Mouse (Mus musculus) midbrain, embryonic 10.5 days (tissue): ENCODE data around the gene Rbfox2. TPM values are rescaled to one million over a fixed set of nuclear protein-coding genes. Genes with fewer than 3 reads are reported as not detected.

Experiments used
- DNase-seq: peaks from one replicate; pipeline ENCODE4 v3.0.0-alpha.2; 2017; ENCODE audit warnings: low spot score
- H3K27ac ChIP-seq: fragments of 300-500 bp; sonication (generic); replicated peaks from 2 replicates; pipeline ENCODE4 v1.5.1; 2016; ENCODE audit warnings: mild to moderate bottlenecking
- H3K27me3 ChIP-seq: fragments of 300-500 bp; sonication (generic); 2 replicates; pipeline ENCODE4 v1.6.1; 2016; ENCODE audit warnings: low read depth, mild to moderate bottlenecking; ENCODE audit not compliant: poor library complexity, severe bottlenecking
- H3K36me3 ChIP-seq: fragments of 300-500 bp; sonication (generic); 2 replicates; pipeline ENCODE4 v1.6.1; 2016; ENCODE audit warnings: mild to moderate bottlenecking, moderate library complexity
- H3K4me1 ChIP-seq: fragments of 300-500 bp; sonication (generic); 2 replicates; pipeline ENCODE4 v1.6.1; 2016
- H3K4me3 ChIP-seq: fragments of 300-500 bp; sonication (generic); 2 replicates; pipeline ENCODE4 v1.5.1; 2016; ENCODE audit warnings: mild to moderate bottlenecking, moderate library complexity
- H3K9me3 ChIP-seq: fragments of 300-500 bp; sonication (generic); replicated peaks from 2 replicates; pipeline ENCODE4 v1.6.1; 2016; ENCODE audit warnings: mild to moderate bottlenecking
- WGBS: fragments of 180-500 bp; shearing (Covaris S2); methylation state at CpG from one replicate; pipeline ENCODE4 v1.1.7; 2016; 5-methylcytosine and 5-hydroxymethylcytosine counted together
- polyA plus RNA-seq: library from polyadenylated mRNA; unstranded; fragments of >200 nt; fragmentation: Nextera tagmentation; extraction: Ambion mirVana; gene quantifications from 2 replicates; pipeline ENCODE4 v1.2.1, GENCODE M21; 2016

Rbfox2 gene
- polyA plus RNA-seq, 1 experiment from 2014 or later = 35.7 TPM

GRCm38 (mm10) chr15:77153625-77154024 lies 153.2 kb downstream of the Rbfox2 start:
- Histone ChIP-seq H3K27me3 (no peaks in the 10 kb centered on the region), H3K9me3 (no peaks in the 10 kb centered on the region), H3K27ac (peak overlapping the region; percentile 85), H3K4me3 (peak overlapping the region; percentile 57), H3K36me3 (no peaks in the 10 kb centered on the region), H3K4me1 (peaks cover 69% of the 10 kb centered on the region)
- WGBS = 5% methylated on average over 12 of the region's 12 CpGs
- peak; percentile 79 for DNase-seq

DNA sequence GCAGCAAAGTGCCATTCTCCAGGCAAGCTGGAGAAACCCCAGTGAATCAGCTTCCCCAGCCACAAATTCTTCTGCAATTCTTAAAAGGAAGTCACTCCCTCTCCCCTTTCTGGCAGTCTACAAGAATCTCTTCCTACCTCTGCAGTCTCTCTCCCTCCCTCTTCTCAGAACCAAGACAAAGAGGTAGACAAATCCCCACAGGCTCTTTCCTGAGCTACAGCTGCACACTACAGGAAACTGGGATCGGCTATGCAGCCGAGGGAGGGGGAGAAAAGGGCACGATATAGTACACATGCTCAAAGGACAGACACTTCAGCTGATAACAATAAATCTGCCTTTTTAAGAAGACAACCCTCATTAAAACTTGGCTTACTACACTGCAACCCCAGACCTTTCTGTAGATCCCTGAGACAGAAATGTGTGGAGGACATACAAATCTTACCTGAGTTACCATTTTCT lies 153.7 kb downstream of the Rbfox2 start:
- Histone ChIP-seq H3K9me3 (no peaks in the 10 kb centered on the region), H3K36me3 (no peaks in the 10 kb centered on the region), H3K27ac (peak overlapping the region; percentile 85), H3K27me3 (no peaks in the 10 kb centered on the region), H3K4me1 (peaks cover 69% of the 10 kb centered on the region), H3K4me3 (peak overlapping the region; percentile 57)
- WGBS = 0% methylated on average over 3 of the region's 3 CpGs
- DNase-seq = peak; percentile 36

- WGBS = 3% methylated on average over 19 of the region's 19 CpGs
- H3K27ac ChIP-seq = peak overlapping the region; percentile 85
- no peaks in the 10 kb centered on the region for H3K27me3 ChIP-seq
- H3K4me3 ChIP-seq = peak overlapping the region; percentile 57
- no peak for DNase-seq
- H3K4me1 ChIP-seq = peaks cover 69% of the 10 kb centered on the region
- no peaks in the 10 kb centered on the region for H3K36me3 ChIP-seq
- H3K9me3 ChIP-seq = no peaks in the 10 kb centered on the region
Observed at GRCm38 (mm10) chr15:77152336-77153087, 154.3 kb downstream of the Rbfox2 start.

GRCm38 (mm10) chr15:77151816-77152215 lies 155.0 kb downstream of the Rbfox2 start:
- no peaks in the 10 kb centered on the region for H3K9me3 ChIP-seq
- DNase-seq = no peak
- no peaks in the 10 kb centered on the region for H3K36me3 ChIP-seq
- peak overlapping the region; percentile 85 for H3K27ac ChIP-seq
- peak overlapping the region; percentile 57 for H3K4me3 ChIP-seq
- peaks cover 68% of the 10 kb centered on the region for H3K4me1 ChIP-seq
- no peaks in the 10 kb centered on the region for H3K27me3 ChIP-seq
- WGBS = 17% methylated on average over 4 of the region's 4 CpGs

DNA sequence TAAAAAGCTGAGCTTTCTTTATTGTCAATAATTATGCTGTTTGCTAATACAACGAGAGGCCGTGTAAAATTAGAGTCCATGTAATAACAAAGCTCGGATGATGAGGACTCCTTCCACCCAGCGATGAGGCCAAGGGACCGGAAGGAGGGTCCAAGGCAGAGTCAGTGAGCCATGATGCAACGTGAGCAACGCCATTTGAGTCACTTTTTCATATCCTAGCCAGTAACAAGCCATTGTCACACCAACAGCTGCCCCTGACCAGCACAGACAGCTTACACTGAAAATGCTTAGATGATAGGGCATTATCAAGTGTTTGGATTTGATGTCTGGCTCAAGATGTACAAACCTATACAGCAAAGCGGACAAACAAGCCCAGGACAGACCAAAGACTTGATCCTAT lies 155.6 kb downstream of the Rbfox2 start:
- H3K27ac ChIP-seq = peak overlapping the region; percentile 88; the same call in 1 of the 2 replicates
- 62% methylated on average over 8 of the region's 8 CpGs for WGBS
- peak overlapping the region; percentile 57 for H3K4me3 ChIP-seq
- peaks cover 61% of the 10 kb centered on the region for H3K4me1 ChIP-seq
- no peaks in the 10 kb centered on the region for H3K9me3 ChIP-seq
- DNase-seq = no peak
- H3K27me3 ChIP-seq = no peaks in the 10 kb centered on the region
- H3K36me3 ChIP-seq = no peaks in the 10 kb centered on the region

DNA sequence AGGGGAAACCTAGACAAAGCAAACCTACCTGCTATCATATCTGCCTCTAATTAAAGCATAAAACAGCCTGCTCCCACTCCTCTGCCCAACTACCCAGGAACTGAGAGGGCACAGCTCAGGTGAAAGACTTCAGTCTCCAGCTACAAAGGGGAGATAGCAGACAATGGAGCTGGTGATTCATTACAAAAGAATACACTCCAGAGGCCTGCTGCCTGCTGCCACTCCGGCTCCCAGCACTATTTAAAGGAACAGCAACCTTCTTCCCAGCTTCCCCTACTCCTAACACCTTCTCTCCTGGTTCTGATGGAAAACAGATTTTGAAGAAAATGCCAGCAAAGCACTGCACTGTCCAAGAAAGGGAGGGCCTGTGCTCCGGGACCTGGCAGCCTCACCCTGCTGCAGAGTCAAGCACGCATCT lies 156.4 kb downstream of the Rbfox2 start:
- Histone ChIP-seq H3K27ac (peak overlapping the region; percentile 88), H3K9me3 (no peaks in the 10 kb centered on the region), H3K4me1 (peaks cover 59% of the 10 kb centered on the region), H3K27me3 (no peaks in the 10 kb centered on the region), H3K36me3 (no peaks in the 10 kb centered on the region), H3K4me3 (peak overlapping the region; percentile 57)
- peak; percentile 33 for DNase-seq
- WGBS = 22% methylated on average over 3 of the region's 3 CpGs

GRCm38 (mm10) chr15:77150000-77150399 lies 156.8 kb downstream of the Rbfox2 start:
- Histone ChIP-seq H3K4me3 (peak overlapping the region; percentile 57), H3K9me3 (no peaks in the 10 kb centered on the region), H3K27ac (peak overlapping the region; percentile 88), H3K4me1 (peaks cover 59% of the 10 kb centered on the region), H3K36me3 (no peaks in the 10 kb centered on the region), H3K27me3 (no peaks in the 10 kb centered on the region)
- no peak for DNase-seq
- 68% methylated on average over 3 of the region's 3 CpGs for WGBS

- 92% methylated on average over 3 of the region's 3 CpGs for WGBS
- Histone ChIP-seq H3K9me3 (no peaks in the 10 kb centered on the region), H3K4me3 (peak overlapping the region; percentile 57; the same call in 1 of the 2 replicates), H3K4me1 (peaks cover 59% of the 10 kb centered on the region), H3K36me3 (no peaks in the 10 kb centered on the region), H3K27ac (peak overlapping the region; percentile 88; the same call in 1 of the 2 replicates), H3K27me3 (no peaks in the 10 kb centered on the region)
- no peak for DNase-seq
Observed at GRCm38 (mm10) chr15:77149551-77149950, 157.3 kb downstream of the Rbfox2 start.

GRCm38 (mm10) chr15:77146942-77147341 lies 159.9 kb downstream of the Rbfox2 start:
- Histone ChIP-seq H3K36me3 (no peaks in the 10 kb centered on the region), H3K4me1 (peaks cover 46% of the 10 kb centered on the region), H3K4me3 (no peak overlapping the region), H3K27me3 (no peaks in the 10 kb centered on the region), H3K27ac (no peak overlapping the region), H3K9me3 (no peaks in the 10 kb centered on the region)
- WGBS = 88% methylated on average over 4 of the region's 4 CpGs
- no peak for DNase-seq

DNA sequence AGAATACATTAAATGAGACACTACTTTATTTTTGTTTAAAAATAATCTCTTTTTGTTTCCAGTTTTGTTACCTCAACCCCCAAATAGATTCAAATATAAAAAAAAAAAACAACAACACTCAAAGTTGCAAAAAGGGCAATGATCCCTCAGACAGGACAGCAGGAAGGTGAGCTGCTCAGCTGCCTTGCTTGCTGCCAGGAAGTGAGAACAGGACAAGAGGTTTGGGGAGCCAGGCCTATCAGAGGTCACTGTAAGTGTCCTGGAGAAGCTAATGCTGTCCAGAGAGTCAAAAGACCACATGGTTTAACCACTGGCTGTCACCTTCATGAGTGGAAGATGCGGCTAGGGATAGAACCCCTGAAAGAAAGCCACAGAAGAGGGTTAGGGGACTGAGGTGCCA lies 161.8 kb downstream of the Rbfox2 start:
- Histone ChIP-seq H3K27ac (no peak overlapping the region), H3K4me3 (no peak overlapping the region), H3K4me1 (peaks cover 27% of the 10 kb centered on the region), H3K36me3 (no peaks in the 10 kb centered on the region), H3K9me3 (no peaks in the 10 kb centered on the region), H3K27me3 (no peaks in the 10 kb centered on the region)
- DNase-seq = no peak
- 97% methylated on average over 1 of the region's 1 CpGs for WGBS

DNA sequence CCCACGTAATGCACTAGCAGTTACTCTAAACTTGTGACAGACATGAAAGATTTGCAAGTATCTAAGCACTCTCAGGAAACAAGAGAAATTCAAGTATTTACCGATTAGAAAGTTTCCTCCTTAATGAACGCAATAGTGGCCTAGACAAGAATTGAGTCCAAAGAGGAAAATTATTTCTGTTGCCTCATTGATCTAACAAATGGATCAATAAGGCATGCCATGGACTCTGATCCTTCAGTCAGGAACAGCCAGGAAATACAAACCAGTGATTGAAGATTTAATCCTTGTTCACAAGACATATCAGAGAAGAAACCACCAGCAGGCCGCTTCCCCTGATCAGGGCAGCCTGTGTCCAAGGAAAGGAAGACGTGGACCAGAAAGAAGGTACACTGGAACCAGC lies 164.0 kb downstream of the Rbfox2 start:
- H3K9me3 ChIP-seq = no peaks in the 10 kb centered on the region
- DNase-seq = no peak
- H3K4me1 ChIP-seq = peaks cover 14% of the 10 kb centered on the region
- 89% methylated on average over 5 of the region's 5 CpGs for WGBS
- no peaks in the 10 kb centered on the region for H3K27me3 ChIP-seq
- H3K4me3 ChIP-seq = no peak overlapping the region
- H3K27ac ChIP-seq = no peak overlapping the region
- H3K36me3 ChIP-seq = no peaks in the 10 kb centered on the region

DNA sequence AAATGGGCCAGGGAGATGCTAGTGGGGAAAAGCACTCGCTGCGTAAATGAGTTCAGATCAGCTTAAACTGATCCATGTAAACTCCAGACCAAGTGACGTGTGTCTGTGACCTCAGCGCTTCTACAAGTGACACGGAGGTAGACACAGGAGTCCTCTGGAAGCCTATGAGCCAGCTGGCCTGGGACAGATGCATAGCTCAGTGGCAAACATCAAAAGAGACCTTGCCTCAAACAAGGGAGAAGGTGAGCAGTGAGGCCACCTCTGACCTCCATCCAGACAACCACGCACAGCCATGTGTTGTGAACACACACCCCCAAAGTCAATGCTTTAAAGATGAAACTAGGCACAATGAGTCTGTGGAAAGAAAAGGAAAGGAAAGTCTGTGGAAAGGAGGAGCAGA lies 164.5 kb downstream of the Rbfox2 start:
- no peak overlapping the region for H3K4me3 ChIP-seq
- no peaks in the 10 kb centered on the region for H3K36me3 ChIP-seq
- 77% methylated on average over 6 of the region's 6 CpGs for WGBS
- H3K27me3 ChIP-seq = no peaks in the 10 kb centered on the region
- H3K9me3 ChIP-seq = no peaks in the 10 kb centered on the region
- DNase-seq = no peak
- H3K27ac ChIP-seq = no peak overlapping the region
- peaks cover 14% of the 10 kb centered on the region for H3K4me1 ChIP-seq

- Histone ChIP-seq H3K9me3 (no peaks in the 10 kb centered on the region), H3K27me3 (no peaks in the 10 kb centered on the region), H3K36me3 (no peaks in the 10 kb centered on the region), H3K4me3 (no peak overlapping the region), H3K4me1 (peaks cover 14% of the 10 kb centered on the region), H3K27ac (no peak overlapping the region)
- 77% methylated on average over 4 of the region's 4 CpGs for WGBS
- DNase-seq = no peak
Observed at GRCm38 (mm10) chr15:77141711-77142110, 165.1 kb downstream of the Rbfox2 start.
